Mouse (Mus musculus) erythroid progenitor cell, adult 5-6 weeks (primary cell): ENCODE data around the gene Lzts3. TPM values are rescaled to one million over a fixed set of nuclear protein-coding genes. Genes with fewer than 3 reads are reported as not detected.

Source experiments
- ATAC-seq: replicated peaks from 2 replicates; pipeline ENCODE4 v1.8.0; 2016; ENCODE audit warnings: moderate number of reproducible peaks, mild to moderate bottlenecking, moderate TSS enrichment, inconsistent platforms; ENCODE audit not compliant: poor library complexity, low FRiP score, severe bottlenecking
- total RNA-seq, 2 experiments: library from RNA; stranded (forward) in 1 of 2; stranded (reverse) in 1 of 2; fragments of 150-400 nt in 1 of 2; fragments of 186-747, 209-891 nt in 1 of 2; gene quantifications; 2 replicates each; pipeline versions ENCODE4 v1.2.3 to v1.2.4; 2015 to 2017; ENCODE audit warnings: low replicate concordance in 2 of 2

Lzts3 gene
- total RNA-seq, 2 experiments from 2014 or later: 0.15 TPM; not detected in 1

DNA sequence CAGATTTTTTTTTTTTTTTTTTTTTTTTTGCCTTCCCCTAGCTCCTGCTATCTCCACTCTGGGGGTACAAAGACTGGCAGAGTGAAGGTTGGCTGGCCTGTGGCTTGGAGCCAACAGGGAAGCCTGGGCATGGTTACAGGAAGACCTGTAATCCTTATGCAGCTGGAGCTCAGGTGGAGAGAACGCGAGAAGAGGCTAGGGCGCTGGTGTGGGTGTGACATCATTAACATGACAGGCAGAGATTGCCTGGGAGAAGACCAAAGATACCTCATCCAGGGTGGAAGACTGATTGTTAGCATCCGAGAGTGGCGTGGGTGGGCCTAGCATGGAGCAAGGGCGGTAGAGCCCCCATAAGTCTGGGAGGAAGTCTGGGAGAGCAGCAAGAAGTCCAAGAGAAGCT lies 3.3 kb downstream of the Lzts3 start:
- no peak for ATAC-seq

DNA sequence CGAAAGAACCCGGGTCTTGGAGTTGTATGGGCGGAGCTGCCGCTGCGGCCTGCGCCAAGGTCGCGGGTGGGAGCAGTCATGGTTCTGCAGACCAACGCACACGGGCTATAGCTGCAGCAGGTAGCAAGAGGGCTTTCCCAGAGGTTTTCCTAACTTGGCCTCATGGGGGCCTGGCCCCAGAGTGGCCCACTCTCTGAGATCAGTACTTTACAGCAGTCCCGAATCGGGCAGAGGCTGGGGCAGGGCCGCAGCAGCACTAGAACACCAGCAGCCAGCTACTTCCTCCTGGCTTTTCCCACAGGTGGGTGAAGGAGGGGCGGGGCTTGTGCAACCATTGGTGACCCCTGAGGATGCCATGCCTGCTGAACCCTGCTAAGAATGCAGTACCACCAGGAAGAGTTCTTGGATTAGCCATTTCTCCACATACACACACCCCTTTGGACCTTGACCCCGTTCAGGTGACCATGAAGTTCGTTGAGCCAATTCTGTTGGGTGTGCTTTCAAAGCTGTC lies 4.4 kb downstream of the Lzts3 start:
- no peak for ATAC-seq

DNA sequence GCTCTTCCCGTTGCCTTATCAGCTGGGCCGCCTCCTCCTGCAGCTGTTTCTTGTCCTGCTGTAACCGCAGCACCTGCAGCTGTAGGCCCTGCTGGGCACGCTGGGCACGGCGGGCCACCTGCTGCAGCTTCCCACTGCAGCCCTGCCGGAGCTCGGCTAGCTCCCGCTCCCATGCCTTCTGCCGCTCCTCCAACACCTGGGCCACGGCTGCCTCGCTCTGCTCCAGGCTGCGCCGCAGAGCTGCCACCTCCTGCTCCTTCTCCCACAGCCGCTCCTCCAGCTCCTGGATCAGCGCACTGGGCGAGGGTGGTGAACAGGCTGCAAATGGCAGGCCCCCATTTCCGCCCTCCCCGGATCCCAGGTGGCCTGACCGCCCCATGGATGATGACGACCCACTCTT lies 6.8 kb downstream of the Lzts3 start:
- peak; percentile 47; the same call in 1 of the 2 replicates for ATAC-seq

DNA sequence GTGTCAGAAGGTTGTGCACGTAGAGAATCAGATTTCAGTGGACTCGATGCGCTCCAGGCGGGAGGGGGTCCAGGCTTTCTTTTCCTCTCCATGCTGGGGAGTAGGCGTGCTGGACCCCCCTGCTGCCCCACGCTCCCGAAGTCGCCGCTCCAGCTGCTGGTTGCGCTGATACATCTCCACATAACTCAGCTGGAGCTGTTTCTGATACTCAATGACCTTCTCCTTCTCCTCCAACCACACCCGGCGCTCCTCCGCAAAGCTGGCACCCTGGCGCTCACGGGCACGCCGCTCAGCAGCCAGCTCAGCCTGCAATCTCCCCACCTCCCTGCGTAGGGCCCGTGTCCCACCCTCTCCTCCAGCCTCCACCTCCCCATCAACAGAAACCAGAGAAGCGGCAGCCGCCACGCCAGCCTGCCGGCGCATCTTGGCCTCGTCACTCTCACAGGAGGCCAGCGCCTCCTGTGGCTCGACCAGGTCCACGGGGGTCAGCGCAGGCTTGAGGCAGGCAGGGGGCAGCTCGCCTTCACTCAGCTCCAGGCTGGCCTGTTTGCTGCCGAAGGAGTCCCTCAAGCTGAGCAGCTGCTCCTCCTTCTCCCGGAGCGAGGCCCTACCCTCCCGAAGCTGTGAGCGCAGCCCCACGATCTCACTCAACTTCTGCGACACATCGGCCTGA lies 7.7 kb downstream of the Lzts3 start:
- ATAC-seq: 0 out of 2 replicates have a peak, but pooled peaks have one; percentile 21

DNA sequence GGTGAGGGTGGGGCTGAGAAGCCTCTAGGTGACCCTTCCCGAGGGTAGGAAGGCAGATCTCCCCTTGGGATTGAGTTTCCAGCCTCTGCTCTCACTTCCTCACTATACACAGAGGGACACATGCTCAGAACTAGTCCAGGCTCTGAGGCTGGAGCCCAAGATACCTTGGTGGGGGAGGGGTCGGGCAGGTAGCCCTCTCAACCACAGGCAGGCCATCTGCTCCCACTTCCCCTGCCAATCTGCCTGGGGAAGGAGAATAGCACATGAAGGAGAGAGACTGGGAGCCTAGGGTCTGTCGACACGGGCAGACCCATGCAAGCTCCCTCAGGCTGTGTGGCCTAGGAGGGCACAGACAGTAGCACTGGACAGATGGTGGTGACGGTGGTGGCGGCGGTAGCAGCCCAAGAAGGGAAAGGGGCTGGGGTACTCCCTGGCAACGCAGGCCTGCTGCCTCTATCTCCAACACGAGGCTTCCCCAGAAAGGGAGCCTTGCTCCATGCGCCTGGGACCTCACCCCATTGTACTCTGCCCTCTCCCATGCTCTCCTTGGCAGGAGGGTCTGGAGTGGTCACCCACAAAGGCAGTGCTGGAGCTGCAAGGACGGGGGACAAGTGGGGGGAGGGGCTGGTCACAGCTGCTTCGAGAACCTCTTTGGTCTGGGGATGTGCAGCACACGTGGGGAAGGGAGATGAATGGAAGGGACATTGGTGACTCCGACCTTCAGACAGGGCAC lies 8.4 kb downstream of the Lzts3 start:
- no peak for ATAC-seq

DNA sequence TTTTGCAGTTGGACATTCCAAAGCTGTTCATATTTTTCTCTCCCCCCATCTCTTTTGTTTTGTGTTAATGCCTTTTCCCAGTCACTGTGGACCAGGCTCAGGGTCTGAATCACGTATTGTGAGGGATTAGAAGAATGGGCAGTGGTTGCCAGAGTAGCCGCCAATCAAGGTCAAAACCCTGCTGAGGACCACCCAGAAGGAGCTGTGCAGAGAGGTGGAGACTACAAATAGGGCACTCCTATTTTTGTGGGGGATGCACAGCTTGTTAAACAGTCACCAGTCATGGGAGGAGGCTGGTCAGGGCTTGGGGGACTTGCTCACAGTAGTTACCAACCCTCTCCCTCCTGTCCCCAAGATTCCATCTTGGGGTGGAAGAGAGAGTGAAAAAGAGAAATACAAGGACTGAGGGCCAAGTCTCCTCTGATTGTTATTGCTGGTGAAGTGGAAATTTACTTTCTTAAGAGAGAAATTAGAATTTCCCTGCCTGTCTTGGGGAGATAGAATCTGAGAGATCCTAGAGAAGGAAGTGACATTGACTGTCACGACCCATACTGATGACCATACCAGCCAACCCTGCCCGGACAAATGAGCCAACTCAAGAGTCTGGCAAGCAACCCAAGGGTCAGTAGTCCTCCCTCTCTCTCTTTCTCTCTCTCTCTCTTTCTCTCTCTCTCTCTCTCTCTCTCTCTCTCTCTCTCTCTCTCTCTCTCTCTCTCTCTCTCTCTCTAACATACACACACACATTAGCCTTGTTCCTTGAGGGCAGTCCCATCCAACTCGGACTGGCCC lies 9.5 kb downstream of the Lzts3 start:
- ATAC-seq: no peak

DNA sequence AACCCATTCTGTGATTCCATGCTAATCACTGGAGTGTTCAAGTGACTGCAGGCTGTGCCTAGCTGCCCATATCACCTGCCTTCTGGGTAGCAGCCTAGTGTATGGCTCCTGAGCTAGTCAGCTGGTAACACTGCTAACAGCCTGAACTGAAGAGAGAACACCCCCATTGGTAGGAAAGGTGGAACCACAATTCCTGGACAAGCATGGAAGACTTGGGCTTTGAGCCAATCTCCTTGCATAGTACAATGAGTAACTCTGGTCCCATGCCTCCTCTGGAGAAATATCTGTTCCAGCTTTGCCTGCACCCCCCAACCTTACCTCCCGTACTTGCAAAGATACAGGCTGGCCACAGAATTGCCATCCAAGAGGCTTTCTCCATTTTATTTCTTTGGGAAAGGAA lies 10.2 kb downstream of the Lzts3 start:
- no peak for ATAC-seq

DNA sequence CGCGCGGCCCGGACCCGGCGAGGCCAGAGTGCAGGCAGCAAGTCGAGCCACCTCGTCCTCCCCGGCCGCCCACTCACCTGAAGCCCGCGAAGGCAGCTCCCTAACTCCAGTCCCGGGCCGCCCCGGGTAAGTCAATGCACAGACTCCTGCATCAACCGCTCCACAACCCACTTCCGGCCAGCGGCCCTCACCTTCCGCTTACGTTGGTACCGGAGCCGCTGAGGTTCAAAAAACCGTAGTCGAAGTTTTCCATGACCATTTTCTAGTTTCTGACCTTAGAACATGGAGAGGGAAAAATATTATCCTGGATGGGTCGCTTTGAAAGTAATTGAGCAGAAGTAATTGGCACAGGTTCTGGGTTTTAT lies 12.8 kb downstream of the Lzts3 start, which contains the start of the genes Fastkd5 and Ubox5:
Gene Fastkd5, minus strand, starts transcription at position 189 of the 365 bp plus-strand sequence.
Gene Ubox5, minus strand, starts transcription at position 200 of the 365 bp plus-strand sequence.
- peak; percentile 91 for ATAC-seq

DNA sequence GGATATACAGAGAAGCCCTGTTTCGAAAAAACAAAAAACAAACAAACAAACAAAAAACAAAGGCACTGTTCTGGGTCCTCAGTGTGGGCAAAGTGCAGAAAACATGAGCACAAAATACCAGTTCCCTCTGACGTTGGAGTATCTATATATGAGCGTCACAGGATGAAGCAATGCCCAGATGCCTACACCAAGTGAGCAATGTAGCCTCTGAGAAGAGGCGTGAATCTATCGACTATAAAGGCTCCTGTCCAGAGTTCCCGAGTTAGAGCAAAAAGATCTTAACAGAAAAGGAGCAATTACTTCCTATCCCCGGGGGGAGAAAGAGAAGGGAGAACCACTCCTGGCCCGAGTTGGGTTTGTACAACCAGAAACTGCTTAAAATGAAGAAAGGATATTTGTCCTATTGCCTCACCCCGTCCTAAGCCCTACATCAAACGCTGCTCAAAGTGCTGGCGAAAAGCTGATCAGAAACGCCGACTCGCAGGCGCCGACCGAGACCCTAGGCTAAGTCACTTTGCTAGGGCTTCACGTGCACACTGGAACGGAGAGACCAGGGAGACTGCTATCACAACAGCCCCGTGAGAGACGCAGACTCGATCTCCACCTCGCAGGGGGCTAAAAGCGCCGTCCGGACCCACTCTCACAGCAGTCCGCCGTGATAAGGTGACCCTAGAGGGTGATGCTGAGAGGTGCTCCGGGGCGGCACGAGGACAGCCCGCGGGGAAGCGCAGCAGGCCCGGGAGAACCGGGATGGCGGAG lies 13.3 kb downstream of the Lzts3 start:
- ATAC-seq: peak; percentile 64

DNA sequence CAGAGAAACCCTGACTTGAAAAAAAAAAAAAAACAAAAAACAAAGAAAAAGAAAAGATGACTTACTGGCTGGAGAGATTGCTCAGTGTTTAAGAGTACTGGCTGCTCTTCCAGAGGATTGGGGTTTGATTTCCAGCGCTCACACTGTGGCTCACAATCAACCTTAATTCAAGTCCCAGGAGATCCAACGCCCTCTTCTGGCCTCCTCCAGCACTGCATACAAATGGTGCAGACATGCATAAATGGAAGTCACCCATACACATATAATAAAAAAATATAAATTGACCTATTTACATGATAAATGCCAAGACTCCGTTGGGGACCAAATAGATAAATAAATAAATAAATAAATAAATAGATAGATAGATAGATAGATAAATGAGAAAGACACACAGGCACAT lies 14.2 kb downstream of the Lzts3 start:
- no peak for ATAC-seq

DNA sequence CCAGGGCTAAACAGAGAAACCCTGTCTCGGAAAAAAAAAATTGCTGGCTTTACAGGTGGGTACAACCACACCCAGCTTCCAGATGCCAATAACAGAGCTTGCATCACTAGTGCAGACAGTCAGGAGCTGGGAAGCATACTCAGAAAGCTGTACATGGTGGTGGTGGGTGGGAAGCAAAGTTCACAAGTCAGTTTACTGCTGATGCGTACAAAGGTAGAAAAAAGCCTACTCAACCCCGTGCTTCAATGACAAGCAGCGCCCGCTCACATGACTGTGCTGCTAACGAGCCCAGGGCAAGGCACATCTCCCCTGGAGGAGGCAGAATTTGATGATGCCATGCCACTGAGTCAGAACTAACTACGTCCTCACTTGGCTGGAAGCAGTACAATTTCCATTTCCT lies 23.6 kb downstream of the Lzts3 start:
- ATAC-seq: no peak

DNA sequence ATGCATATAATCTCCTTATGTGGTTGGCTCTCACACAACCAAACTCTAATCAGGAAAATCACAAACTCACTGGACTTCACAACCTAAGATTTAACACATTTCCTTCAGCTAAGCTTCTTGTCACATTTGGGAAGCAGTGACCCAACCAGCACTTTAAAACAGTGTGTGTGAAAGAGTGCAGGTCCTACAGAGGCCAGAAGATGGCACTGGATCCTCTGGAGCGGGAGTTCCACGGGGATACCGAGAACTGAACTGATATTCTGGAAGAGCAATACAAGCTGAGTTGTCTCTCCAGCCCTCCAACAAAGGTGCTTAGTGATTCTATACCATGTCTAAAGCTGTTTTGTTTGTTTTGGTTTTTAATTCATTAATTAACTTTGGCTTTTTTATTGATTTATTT lies 29.5 kb downstream of the Lzts3 start:
- ATAC-seq: no peak

DNA sequence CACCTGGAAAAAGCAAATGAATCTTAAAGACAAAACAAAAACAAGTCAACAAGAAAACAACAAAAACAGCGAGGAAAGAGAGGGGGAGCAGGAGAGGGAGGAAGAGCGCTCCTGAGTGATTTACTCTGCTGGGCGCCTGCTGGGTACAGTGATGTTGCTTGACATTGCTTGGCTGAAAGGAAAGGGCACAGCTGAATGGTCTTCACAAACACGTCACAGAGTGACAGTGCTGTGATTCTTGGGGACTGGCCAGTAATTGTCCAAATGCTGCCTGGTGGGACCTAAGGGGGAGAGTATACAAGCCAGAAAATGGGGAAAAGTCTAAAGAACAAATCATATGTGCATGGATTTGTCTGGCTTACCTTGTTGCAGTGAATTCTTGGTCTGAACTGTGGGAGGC lies 40.4 kb downstream of the Lzts3 start:
- no peak for ATAC-seq

DNA sequence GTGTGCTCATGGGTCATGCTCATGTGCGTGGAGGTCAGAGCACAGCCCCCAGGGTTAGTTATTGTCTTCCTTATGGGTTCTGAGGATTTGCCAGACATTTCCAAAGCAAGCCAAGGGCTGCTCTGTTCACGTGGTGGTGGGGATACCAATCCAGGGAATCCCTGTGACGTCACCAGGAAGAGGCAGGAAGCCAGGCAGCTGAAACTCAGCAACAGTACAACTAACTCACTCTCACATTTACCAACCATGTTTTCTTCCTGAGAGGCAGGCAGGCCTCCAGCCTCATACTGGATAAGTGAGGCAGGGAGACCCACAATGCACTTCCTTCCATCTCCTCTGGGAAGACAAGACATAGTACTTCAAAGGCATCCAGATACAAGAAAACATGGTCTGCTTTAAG lies 44.2 kb downstream of the Lzts3 start:
- ATAC-seq: no peak

DNA sequence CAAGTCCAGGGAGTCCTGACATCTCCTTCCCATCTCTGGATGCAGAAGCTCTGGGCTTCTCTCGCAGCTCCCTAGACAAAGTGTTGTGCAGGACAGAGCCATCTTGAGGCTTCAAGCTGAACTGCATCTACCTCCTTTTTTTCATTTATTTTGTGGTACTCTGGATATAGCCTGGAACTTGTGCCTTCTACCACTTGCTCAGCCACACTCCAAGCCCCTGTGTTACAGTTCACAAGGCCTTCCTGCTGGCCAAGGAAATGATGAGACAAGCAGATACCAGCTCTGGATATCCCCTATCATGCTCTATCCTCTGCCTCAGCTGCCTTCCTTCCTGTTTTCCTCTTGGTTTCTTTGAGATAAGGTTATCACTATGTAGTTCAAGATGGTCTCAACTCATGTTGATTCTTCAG lies 45.0 kb downstream of the Lzts3 start:
- 0 out of 2 replicates have a peak, but pooled peaks have one; percentile 40 for ATAC-seq

DNA sequence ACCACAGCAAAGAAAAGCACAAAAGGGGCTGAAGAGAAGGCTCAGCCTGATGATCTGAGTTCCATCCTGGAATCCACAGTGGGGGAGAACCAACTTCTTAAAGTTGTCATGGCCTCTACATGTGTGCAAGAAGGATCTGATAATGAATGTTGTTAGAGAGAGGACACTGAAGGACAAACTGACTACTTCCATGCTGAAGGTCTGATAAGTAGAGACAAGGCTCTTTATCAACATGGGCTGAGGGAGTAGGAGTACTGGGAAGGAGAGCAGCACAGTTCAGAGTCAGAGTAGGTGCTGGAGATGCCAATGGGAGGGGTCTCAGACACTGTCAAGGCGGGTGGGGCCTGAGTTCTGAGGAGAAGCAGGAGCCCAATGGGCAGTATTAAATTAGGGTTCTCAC lies 47.0 kb downstream of the Lzts3 start:
- ATAC-seq: no peak

DNA sequence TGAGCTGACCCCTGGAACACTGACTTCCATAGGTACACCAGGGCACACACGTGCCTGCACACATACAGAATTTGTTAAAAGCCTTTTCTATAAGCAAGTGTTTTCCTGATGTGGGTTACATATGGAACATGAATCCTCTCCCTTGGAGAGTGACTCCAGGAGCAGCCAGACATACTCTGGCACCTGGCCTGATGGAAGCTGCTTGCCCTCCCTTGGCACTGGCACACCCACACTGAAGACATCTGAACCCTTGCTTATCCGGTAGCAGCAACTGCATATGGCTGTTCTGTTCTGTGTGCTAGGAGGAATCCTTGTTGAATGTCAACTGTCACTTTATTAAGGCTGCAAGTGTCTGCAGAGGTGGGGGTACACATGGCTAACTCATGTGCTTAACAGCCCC lies 51.6 kb downstream of the Lzts3 start:
- ATAC-seq: no peak

DNA sequence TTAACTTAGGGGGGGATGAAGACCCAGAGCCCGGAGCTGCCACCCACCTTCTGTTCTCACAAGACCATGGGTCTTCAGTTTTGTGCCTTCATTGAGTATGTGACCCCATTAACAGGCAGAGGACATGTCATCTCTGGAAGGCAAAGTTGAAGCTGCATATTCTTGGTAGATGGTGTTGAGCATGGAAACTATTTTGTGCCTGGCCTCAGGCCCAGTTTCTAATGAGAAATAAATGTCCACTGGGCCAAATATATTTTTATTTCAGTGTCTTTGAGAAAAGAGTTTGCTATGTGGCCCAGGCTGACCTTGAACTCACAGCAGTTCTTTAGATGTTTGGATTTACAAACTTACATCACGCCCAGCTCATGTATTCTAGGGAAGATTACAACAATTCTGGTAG lies 52.8 kb downstream of the Lzts3 start:
- ATAC-seq: no peak

DNA sequence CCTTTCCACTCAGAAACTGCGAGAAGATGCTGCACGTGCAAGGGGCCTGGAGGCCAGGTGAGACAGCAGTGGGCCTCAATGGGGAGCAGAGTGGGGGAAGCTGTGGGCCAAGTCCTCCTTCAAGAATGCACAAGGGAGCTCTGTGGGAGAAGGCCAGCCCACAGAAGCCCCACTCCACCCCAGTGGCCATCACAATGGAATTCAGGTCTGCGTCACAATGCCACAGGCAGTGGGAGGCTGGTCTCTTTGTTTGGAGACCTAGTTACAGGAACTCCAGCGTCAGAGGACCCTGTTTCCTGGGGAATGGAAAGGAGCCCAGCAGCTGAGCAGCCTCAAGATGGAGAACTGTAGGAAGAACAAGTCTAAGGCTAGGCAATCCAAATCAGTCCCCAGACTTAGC lies 53.4 kb downstream of the Lzts3 start:
- no peak for ATAC-seq

DNA sequence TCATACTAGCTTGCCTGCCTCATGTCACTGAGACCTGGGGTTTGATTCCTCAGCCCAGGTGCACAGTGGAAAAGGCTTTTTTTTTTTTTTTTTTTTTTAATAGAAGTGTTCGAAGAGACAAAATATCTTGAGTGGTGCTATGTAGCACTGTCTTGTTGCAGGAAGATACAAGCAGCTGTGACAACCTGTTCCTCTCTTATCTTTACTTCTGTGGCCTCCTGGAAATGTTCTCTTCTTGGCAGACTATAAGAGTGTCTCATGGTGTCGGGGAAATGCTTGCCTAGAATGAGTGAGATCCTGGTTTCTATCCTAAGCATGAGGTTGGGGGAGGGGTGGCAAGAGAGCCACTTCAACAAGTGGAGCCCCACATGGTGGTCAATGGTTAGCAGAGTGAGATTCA lies 54.2 kb downstream of the Lzts3 start:
- ATAC-seq: no peak
